Mouse (Mus musculus) CD4-positive, CD25-positive, alpha-beta regulatory T cell, adult 2 months (primary cell): ENCODE measurements around the gene Acyp1.
A peak's percentile ranks its signal among the peaks of the same experiment; 100 is the strongest.
"Not testable (repeated sequence)": the region's sequence is repeated elsewhere in the genome, so short reads cannot be mapped to it uniquely, and the experiment has no call there.

Experiments used
- DNase-seq: peaks from one replicate; pipeline ENCODE4 v3.0.0-alpha.2; 2012; ENCODE audit warnings: low read depth, low spot score

Acyp1 gene

GRCm38 (mm10) chr12:85284331-85284730, 3.9 kb downstream of the Acyp1 start:
- DNase-seq, result no peak

- not testable (repeated sequence) for DNase-seq
These were observed 6.5 kb downstream of the Acyp1 start for GRCm38 (mm10) chr12:85281756-85282155.

- no peak for DNase-seq
These were observed 7.2 kb downstream of the Acyp1 start for GRCm38 (mm10) chr12:85280845-85281651.

- peak; percentile 96 for DNase-seq
These were observed 8.0 kb downstream of the Acyp1 start for GRCm38 (mm10) chr12:85280105-85280844.

GRCm38 (mm10) chr12:85279396-85280080, 8.7 kb downstream of the Acyp1 start:
- DNase-seq, result peak; percentile 17

- peak; percentile 47 for DNase-seq
These were observed 9.3 kb downstream of the Acyp1 start for GRCm38 (mm10) chr12:85278919-85279318.

GRCm38 (mm10) chr12:85276273-85276672, 12.0 kb downstream of the Acyp1 start:
- no peak for DNase-seq

- DNase-seq, result no peak
These were observed 14.7 kb downstream of the Acyp1 start for GRCm38 (mm10) chr12:85273508-85273907.

- no peak for DNase-seq
These were observed 16.4 kb downstream of the Acyp1 start for GRCm38 (mm10) chr12:85271843-85272206.

GRCm38 (mm10) chr12:85271132-85271842, 17.0 kb downstream of the Acyp1 start:
- no peak for DNase-seq

- DNase-seq, result peak; percentile 94
These were observed 17.9 kb downstream of the Acyp1 start, which contains the start of gene Mlh3 for GRCm38 (mm10) chr12:85270319-85270718. TSS of gene Mlh3 (minus strand) at chr12:85270599.

GRCm38 (mm10) chr12:85269821-85270220, 18.4 kb downstream of the Acyp1 start:
- DNase-seq, result no peak

GRCm38 (mm10) chr12:85266248-85266647, 22.0 kb downstream of the Acyp1 start:
- no peak for DNase-seq

- no peak for DNase-seq
These were observed 23.3 kb downstream of the Acyp1 start for GRCm38 (mm10) chr12:85264940-85265339.

- DNase-seq, result no peak
These were observed 23.7 kb downstream of the Acyp1 start for GRCm38 (mm10) chr12:85264531-85264930.

GRCm38 (mm10) chr12:85263190-85263589, 25.0 kb downstream of the Acyp1 start:
- no peak for DNase-seq

- no peak for DNase-seq
These were observed 25.7 kb downstream of the Acyp1 start for GRCm38 (mm10) chr12:85262489-85262888.

GRCm38 (mm10) chr12:85257008-85257639, 31.1 kb downstream of the Acyp1 start:
- DNase-seq, result peak; percentile 56

- DNase-seq, result no peak
These were observed 32.0 kb downstream of the Acyp1 start for GRCm38 (mm10) chr12:85256074-85256751.

GRCm38 (mm10) chr12:85252083-85252482, 36.2 kb downstream of the Acyp1 start:
- no peak for DNase-seq
